Mouse (Mus musculus) CH12.LX (cell line): ENCODE measurements around the gene Mpv17. TPM values are rescaled to one million over a fixed set of nuclear protein-coding genes. Genes with fewer than 3 reads are reported as not detected.

ENCODE experiments used
- DNase-seq: peaks from one replicate; pipeline ENCODE4 v3.0.0-alpha.2; 2013; ENCODE audit errors: extremely low read depth
- H3K27ac ChIP-seq: 2 replicates; pipeline ENCODE4 v1.5.1; 2012; ENCODE audit warnings: low read depth, mild to moderate bottlenecking, control low read depth, moderate library complexity; ENCODE audit not compliant: insufficient read depth
- H3K27me3 ChIP-seq: replicated peaks from 2 replicates; pipeline ENCODE3; 2012; ENCODE audit warnings: inconsistent platforms
- H3K36me3 ChIP-seq, 2 experiments: replicated peaks in 1 of 2; 2 replicates each; pipeline versions ENCODE3 to v1.6.1; 2012; ENCODE audit warnings: inconsistent platforms in 1 of 2, low read length in 1 of 2, mild to moderate bottlenecking in 1 of 2, mixed read lengths in 1 of 2, moderate library complexity in 1 of 2; ENCODE audit not compliant: control insufficient read depth in 1 of 2, insufficient read depth in 1 of 2
- H3K4me1 ChIP-seq, 2 experiments: 2 replicates each; pipeline ENCODE4 v1.6.1; 2012; ENCODE audit warnings: inconsistent platforms in 1 of 2, moderate library complexity in 1 of 2; ENCODE audit not compliant: insufficient read depth in 2 of 2, control insufficient read depth in 1 of 2
- H3K4me2 ChIP-seq: 2 replicates; pipeline ENCODE4 v1.6.1; 2012; ENCODE audit warnings: low read depth, mild to moderate bottlenecking, control low read depth; ENCODE audit not compliant: poor library complexity, insufficient read depth, severe bottlenecking
- H3K4me3 ChIP-seq, 3 experiments: fragments of 150-350 bp in 1 of 3; sonication (generic) in 1 of 3; replicated peaks in 1 of 3; 2 replicates each; pipeline versions ENCODE3 to v1.5.1; 2011 to 2012; ENCODE audit warnings: low read depth in 2 of 3, low read length in 2 of 3, mild to moderate bottlenecking in 2 of 3, moderate library complexity in 2 of 3, control low read depth in 1 of 3, improper control_type of control experiment in 1 of 3, inconsistent platforms in 1 of 3, mixed read lengths in 1 of 3; ENCODE audit not compliant: poor library complexity in 1 of 3
- H3K79me2 ChIP-seq: replicated peaks from 2 replicates; pipeline ENCODE4 v1.6.1; 2012; ENCODE audit warnings: mild to moderate bottlenecking, moderate library complexity; ENCODE audit not compliant: control insufficient read depth, poor library complexity, insufficient read depth, severe bottlenecking; ENCODE audit errors: extremely low read depth
- H3K9ac ChIP-seq: 2 replicates; pipeline ENCODE4 v1.6.1; 2012; ENCODE audit warnings: low read depth, mild to moderate bottlenecking, control low read depth, moderate library complexity; ENCODE audit not compliant: insufficient read depth
- H3K9me3 ChIP-seq: replicated peaks from 2 replicates; pipeline ENCODE3; 2012; ENCODE audit warnings: low read length, inconsistent platforms, mixed read lengths
- CHD1 ChIP-seq: IDR thresholded peaks from 2 replicates; pipeline ENCODE4 v1.6.1; 2012; ENCODE audit warnings: low read depth, low read length, improper control_type of control experiment, inconsistent platforms
- CHD2 ChIP-seq: IDR thresholded peaks from 2 replicates; pipeline ENCODE4 v1.6.1; 2011; ENCODE audit warnings: low read length, improper control_type of control experiment
- CTCF ChIP-seq, 2 experiments: IDR thresholded peaks in 1 of 2; conservative IDR thresholded peaks in 1 of 2; 2 replicates each; pipeline ENCODE4 v1.5.1; 2011 to 2012; ENCODE audit warnings: low read depth in 2 of 2, low read length in 2 of 2, improper control_type of control experiment in 1 of 2, inconsistent platforms in 1 of 2, mild to moderate bottlenecking in 1 of 2, moderate library complexity in 1 of 2
- E2F4 ChIP-seq: IDR thresholded peaks from 2 replicates; pipeline ENCODE4 v1.6.1; 2011; ENCODE audit warnings: low read depth, low read length, improper control_type of control experiment; ENCODE audit not compliant: insufficient replicate concordance
- ELF1 ChIP-seq: IDR thresholded peaks from 2 replicates; pipeline ENCODE4 v1.6.1; 2014; ENCODE audit warnings: low read depth, mild to moderate bottlenecking, inconsistent platforms, low read length, improper control_type of control experiment
- GABPA ChIP-seq: IDR thresholded peaks from 2 replicates; pipeline ENCODE4 v1.6.1; 2012; ENCODE audit warnings: low read depth, low read length, improper control_type of control experiment, inconsistent platforms; ENCODE audit not compliant: insufficient replicate concordance
- KAT2A ChIP-seq: IDR thresholded peaks from 2 replicates; pipeline ENCODE4 v1.6.1; 2012; ENCODE audit warnings: low read length, improper control_type of control experiment, inconsistent platforms; ENCODE audit not compliant: insufficient replicate concordance
- MAX ChIP-seq: IDR thresholded peaks from 2 replicates; pipeline ENCODE4 v1.6.1; 2011; ENCODE audit warnings: low read length, improper control_type of control experiment
- MXI1 ChIP-seq: IDR thresholded peaks from 2 replicates; pipeline ENCODE4 v1.6.1; 2011; ENCODE audit warnings: mild to moderate bottlenecking, low read depth, low read length, improper control_type of control experiment
- MYC ChIP-seq: IDR thresholded peaks from 2 replicates; pipeline ENCODE4 v1.6.1; 2011; ENCODE audit warnings: low read depth, mild to moderate bottlenecking, improper control_type of control experiment, low read length
- NELFE ChIP-seq: IDR thresholded peaks from 2 replicates; pipeline ENCODE4 v1.6.1; 2011; ENCODE audit warnings: low read depth, low read length, improper control_type of control experiment
- NRF1 ChIP-seq: IDR thresholded peaks from 2 replicates; pipeline ENCODE4 v1.6.1; 2014; ENCODE audit warnings: low read depth, mild to moderate bottlenecking, inconsistent platforms, low read length, improper control_type of control experiment, moderate library complexity
- PAX5 ChIP-seq: IDR thresholded peaks from 2 replicates; pipeline ENCODE4 v1.6.1; 2012; ENCODE audit warnings: low read length, inconsistent platforms, mixed read lengths
- POLR2AphosphoS2 ChIP-seq: IDR thresholded peaks from 2 replicates; pipeline ENCODE4 v1.6.1; 2011; ENCODE audit warnings: low read depth, low read length, improper control_type of control experiment
- RAD21 ChIP-seq: IDR thresholded peaks from 2 replicates; pipeline ENCODE4 v1.6.1; 2011; ENCODE audit warnings: low read depth, mild to moderate bottlenecking, low read length, improper control_type of control experiment, moderate library complexity
- SIN3A ChIP-seq: IDR thresholded peaks from 2 replicates; pipeline ENCODE4 v1.6.1; 2012; ENCODE audit warnings: low read length, improper control_type of control experiment, inconsistent platforms
- SMC3 ChIP-seq: IDR thresholded peaks from 2 replicates; pipeline ENCODE4 v1.6.1; 2011; ENCODE audit warnings: low read depth, low read length, improper control_type of control experiment
- TCF12 ChIP-seq: IDR thresholded peaks from 2 replicates; pipeline ENCODE4 v1.6.1; 2014; ENCODE audit warnings: low read depth, mild to moderate bottlenecking, inconsistent platforms, low read length, improper control_type of control experiment
- UBTF ChIP-seq: IDR thresholded peaks from 2 replicates; pipeline ENCODE4 v1.6.1; 2012; ENCODE audit warnings: low read depth, mild to moderate bottlenecking, inconsistent platforms, low read length, improper control_type of control experiment, moderate library complexity
- USF2 ChIP-seq: conservative IDR thresholded peaks from 2 replicates; pipeline ENCODE4 v1.6.1; 2011; ENCODE audit warnings: low read depth, low read length, improper control_type of control experiment
- ZC3H11A ChIP-seq: IDR thresholded peaks from 2 replicates; pipeline ENCODE4 v1.6.1; 2012; ENCODE audit warnings: low read depth, mild to moderate bottlenecking, inconsistent platforms, low read length, improper control_type of control experiment
- dilution Hi-C: fragments of 300-500 bp; cut with MboI; formaldehyde crosslinking; loops from 2 replicates; pipeline ENCODE4 v1.14.3; 2020; ENCODE audit warnings: low sequenced_read_pairs; ENCODE audit not compliant: extremely low pct_unique_long_range_greater_than_20kb, extremely low pct_ligation_motif_present
- in situ Hi-C: fragments of 300-500 bp; cut with MboI; formaldehyde crosslinking; loops from 3 replicates; pipeline ENCODE4 v1.14.3; 2019; ENCODE audit warnings: low sequenced_read_pairs, low pct_ligation_motif_present, low pct_unique_long_range_greater_than_20kb, mixed read lengths
- polyA plus RNA-seq: library from polyadenylated mRNA; unstranded; fragments of >175 nt; gene quantifications from 2 replicates; pipeline ENCODE4 v1.2.1, GENCODE M21; 2012; ENCODE audit warnings: low read depth; ENCODE audit not compliant: insufficient read length
- total RNA-seq, 2 experiments: library from RNA; depleted of rRNA; stranded (reverse); fragments of 300-350 nt in 1 of 2; fragments of >200 nt in 1 of 2; gene quantifications; 2 replicates each; pipeline ENCODE4 v1.2.3; 2012 to 2014

Mpv17 gene
- total and polyA plus RNA-seq, 3 experiments: 24.0 to 37.6 (median 32.8) TPM

DNA sequence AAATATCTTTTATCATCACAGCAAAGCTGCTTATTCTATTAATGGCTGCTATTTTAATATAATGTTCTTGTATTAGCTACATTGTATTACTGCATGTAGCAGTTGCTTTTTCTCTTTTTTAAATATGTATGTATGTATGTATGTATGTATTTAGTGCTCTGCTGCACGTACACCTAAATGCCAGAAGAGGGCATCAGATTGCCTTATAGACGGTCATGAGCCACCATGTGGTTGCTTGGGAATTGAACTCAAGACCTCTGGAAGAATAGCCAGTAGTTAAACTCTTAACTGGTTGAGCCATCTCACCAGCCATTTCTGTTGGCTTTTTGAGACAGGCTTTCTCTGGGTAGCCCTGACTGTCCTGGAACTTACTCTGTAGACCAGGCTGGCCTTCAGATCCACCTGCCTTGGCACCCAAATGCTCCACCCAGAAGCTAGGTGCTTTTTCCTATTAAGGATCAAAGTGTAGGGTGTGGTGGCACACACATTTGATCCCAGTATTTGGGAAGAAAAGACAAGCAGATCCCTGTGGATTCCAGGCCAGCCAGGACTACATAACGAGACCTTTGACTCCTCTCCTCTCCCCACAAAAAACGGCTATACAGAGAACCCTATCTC, 34.3 kb upstream of the Mpv17 start:
- H3K9me3 ChIP-seq: no peaks in the 10 kb centered on the region
- no peak overlapping the region for H3K9ac ChIP-seq
- H3K27ac ChIP-seq: no peak overlapping the region
- DNase-seq: peak; percentile 52
- no peak overlapping the region for H3K4me2 ChIP-seq
- no peak overlapping the region for H3K4me3 ChIP-seq
- H3K4me1 ChIP-seq: peaks cover 0 to 14% of the 10 kb centered on the region in 2 experiments; a peak in 2 of 4 replicates
- H3K27me3 ChIP-seq: no peaks in the 10 kb centered on the region
- in situ Hi-C loops: no loop called here
- peaks cover 12% of the 10 kb centered on the region for H3K79me2 ChIP-seq
- dilution Hi-C loops: no loop called here
- peaks cover 39 to 46% of the 10 kb centered on the region in 2 experiments for H3K36me3 ChIP-seq
- TF ChIP-seq USF2 (no peak), SMC3 (peak; percentile 58), TCF12 (no peak), NRF1 (no peak), POLR2AphosphoS2 (no peak), PAX5 (no peak), CHD1 (no peak), MXI1 (no peak), GABPA (no peak), ZC3H11A (no peak; the same call in 1 of the 2 replicates), MYC (peak; percentile 90), UBTF (no peak), NELFE (peak; percentile 25; the same call in 1 of the 2 replicates), CTCF (conservative IDR thresholded peaks at IDR 0.05 in 1 of 2, IDR thresholded peaks at IDR 0.05 in 1 of 2; ENCODE audit: low read depth in 2 of 2, low read length in 2 of 2) (peak in 1 of 2 experiments; percentile 92; a peak in 3 of 4 replicates), RAD21 (peak; percentile 52), MAX (no peak), ELF1 (no peak)

DNA sequence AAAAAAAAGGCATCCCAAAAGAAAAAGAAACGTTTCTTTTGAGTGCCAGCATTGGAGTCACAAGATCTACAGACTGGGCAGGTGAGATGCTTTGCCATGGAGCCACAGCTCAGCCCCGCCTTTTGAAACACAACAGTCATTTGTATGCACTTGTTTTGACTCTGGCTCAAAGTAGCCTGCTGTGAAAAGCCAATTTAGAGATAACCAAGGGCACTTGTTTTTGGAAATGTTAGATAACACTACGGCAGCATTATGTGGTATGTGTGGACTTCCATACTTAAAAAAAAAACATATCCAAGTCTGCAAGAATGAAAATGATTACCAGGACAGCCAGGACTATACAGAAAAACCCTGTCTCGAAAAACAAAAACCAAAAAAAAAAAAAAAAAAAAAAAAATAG, 29.6 kb upstream of the Mpv17 start:
- DNase-seq: no peak
- in situ Hi-C loops: no loop called here
- H3K4me1 ChIP-seq: peaks cover 0 to 11% of the 10 kb centered on the region in 2 experiments; a peak in 2 of 4 replicates
- peaks cover 17 to 24% of the 10 kb centered on the region in 2 experiments for H3K36me3 ChIP-seq
- H3K27me3 ChIP-seq: no peaks in the 10 kb centered on the region
- H3K9me3 ChIP-seq: no peaks in the 10 kb centered on the region
- no peak overlapping the region for H3K4me2 ChIP-seq
- no peak overlapping the region for H3K27ac ChIP-seq
- no peak overlapping the region for H3K9ac ChIP-seq
- no peak for TF ChIP-seq MXI1
- TF ChIP-seq E2F4: no peak
- no peak for TF ChIP-seq USF2
- no peak for TF ChIP-seq CHD2
- no peak for TF ChIP-seq UBTF
- TF ChIP-seq SIN3A: no peak
- TF ChIP-seq SMC3: no peak
- no peak for TF ChIP-seq KAT2A
- TF ChIP-seq ELF1: no peak
- TF ChIP-seq CHD1: no peak
- dilution Hi-C loops: no loop called here
- H3K79me2 ChIP-seq: peaks cover 10% of the 10 kb centered on the region
- H3K4me3 ChIP-seq: no peak overlapping the region
